Mouse (Mus musculus) adrenal gland (tissue): ENCODE measurements around the gene Orai3.

Source experiments
- intact Hi-C: fragments of 180-260 bp; cut with DNase I; formaldehyde crosslinking; loops from one replicate; pipeline ENCODE4 v1.15.1; 2025

The Orai3 gene

DNA sequence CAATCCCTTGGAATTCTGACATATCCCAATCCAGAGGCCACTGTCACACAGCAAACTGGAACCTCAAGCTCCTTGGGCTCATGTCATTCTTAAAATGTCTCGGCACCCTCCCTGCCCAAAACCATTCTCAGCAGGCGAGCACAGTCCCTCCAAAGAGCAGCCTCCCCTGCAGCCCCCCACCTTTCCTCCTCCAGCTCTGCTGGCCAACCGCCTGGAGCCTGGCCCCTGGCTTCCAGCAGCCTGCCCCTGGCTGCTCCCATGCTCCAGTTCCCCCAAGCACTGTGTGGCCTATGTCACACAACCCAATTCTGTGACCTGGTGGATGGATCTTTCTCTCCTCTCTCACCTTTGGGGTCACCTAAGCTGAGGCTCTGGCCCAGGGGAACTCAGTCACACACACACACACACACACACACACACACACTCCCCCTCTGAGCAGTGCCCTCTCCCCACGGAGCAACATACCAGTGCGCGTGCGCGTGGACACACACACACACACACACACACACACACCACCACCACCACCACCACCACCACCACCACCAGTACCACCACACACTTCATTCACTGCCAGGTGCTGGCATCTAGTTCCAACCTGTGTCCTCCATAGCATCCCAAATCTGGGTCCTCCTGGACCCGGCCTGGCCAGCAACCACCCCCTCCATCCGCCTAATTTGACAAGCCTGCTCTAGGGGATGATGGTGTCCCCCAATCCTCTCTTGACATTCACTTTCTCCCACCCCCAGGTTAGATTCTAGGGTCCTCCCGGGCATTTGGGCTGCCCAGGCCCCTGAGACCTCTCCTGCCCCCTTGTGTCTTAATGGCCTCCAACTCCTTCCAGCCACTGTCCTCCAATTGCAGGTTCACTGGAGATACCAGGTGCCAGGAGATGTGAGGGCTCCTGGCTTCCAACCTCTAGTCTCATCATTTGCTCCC is 53.9 kb downstream of the Orai3 start:
- intact Hi-C loops: no loop called here

DNA sequence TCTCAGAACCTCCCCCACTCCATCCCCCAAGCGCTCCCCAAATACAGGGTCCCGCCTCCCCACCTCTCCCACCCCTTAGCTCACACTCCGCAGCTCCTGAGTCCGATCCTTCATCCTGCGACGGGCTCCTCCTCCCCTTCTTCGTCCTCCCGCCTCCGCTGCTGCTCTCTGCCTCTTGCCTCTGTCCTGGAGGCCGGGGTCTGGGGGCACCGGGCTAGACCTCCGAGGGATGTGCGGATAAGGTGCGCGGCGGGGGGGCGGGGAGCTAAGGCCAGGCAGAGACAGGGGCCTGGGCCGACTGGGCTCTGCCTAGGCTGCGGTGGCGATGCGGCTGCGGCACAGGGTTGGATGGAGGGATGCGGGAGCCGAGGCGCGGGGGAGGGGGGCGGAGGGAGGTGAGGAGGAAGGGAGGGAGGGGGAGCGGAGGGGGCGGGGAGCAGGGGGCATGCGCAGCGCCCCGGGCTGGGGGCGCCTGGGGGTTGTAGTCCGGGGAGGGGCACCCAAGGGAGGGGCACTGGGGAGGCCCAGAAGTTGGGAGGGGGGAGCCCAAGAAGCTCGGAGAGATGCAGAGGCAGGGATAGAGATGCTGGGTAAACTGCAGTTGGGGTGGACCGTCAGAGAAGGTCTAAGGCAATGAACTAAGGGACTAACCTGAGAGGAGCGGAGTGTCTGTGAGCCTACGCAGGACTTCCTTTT is 54.7 kb downstream of the Orai3 start, which contains the start of the genes Stx4a and Stx1b:
Gene Stx4a (plus strand): TSS at position 119 of the 696 bp plus-strand sequence.
Gene Stx1b (minus strand): TSS at position 374 of the 696 bp plus-strand sequence.
- intact Hi-C loops: no loop called here
